Mouse (Mus musculus) liver, embryonic 14.5 days (tissue): ENCODE results near the gene Uqcc3. TPM values are rescaled to one million over a fixed set of nuclear protein-coding genes. Genes with fewer than 3 reads are reported as not detected.

Experiments used
- ATAC-seq: fragments of 200-750 bp; cut with Nextera tagmentation; 2 replicates; pipeline ENCODE4 v1.8.0; 2017; ENCODE audit warnings: moderate number of reproducible peaks, mild to moderate bottlenecking, moderate library complexity; ENCODE audit not compliant: insufficient read depth
- DNase-seq, 3 experiments: peaks; one replicate each; pipeline ENCODE4 v3.0.0-alpha.2; 2012 to 2013; ENCODE audit warnings: low read depth in 3 of 3, low spot score in 3 of 3
- H3K27ac ChIP-seq: fragments of 300-500 bp; sonication (generic); 2 replicates; pipeline ENCODE4 v1.5.1; 2014; ENCODE audit warnings: moderate library complexity, mild to moderate bottlenecking, control low read depth, inconsistent platforms
- H3K27me3 ChIP-seq: fragments of 300-500 bp; sonication (generic); 2 replicates; pipeline ENCODE4 v1.6.1; 2014; ENCODE audit warnings: mild to moderate bottlenecking, low read length, moderate library complexity; ENCODE audit not compliant: control insufficient read depth, insufficient read depth
- H3K36me3 ChIP-seq: fragments of 300-500 bp; sonication (generic); replicated peaks from 2 replicates; pipeline ENCODE4 v1.6.1; 2014; ENCODE audit warnings: low read depth; ENCODE audit not compliant: control insufficient read depth, insufficient read depth
- H3K4me1 ChIP-seq, 2 experiments: fragments of 200-500 bp in 1 of 2; fragments of 300-500 bp in 1 of 2; sonication (generic) in 1 of 2; replicated peaks; 2 replicates each; pipeline ENCODE4 v1.6.1; 2012 to 2014; ENCODE audit warnings: antibody characterized with exemption in 1 of 2, inconsistent platforms in 1 of 2, low read length in 1 of 2; ENCODE audit not compliant: control insufficient read depth in 2 of 2, insufficient read depth in 2 of 2
- H3K4me2 ChIP-seq: fragments of 300-500 bp; sonication (generic); 2 replicates; pipeline ENCODE4 v1.6.1; 2014; ENCODE audit warnings: low read depth, mild to moderate bottlenecking, control low read depth, moderate library complexity
- H3K4me3 ChIP-seq, 2 experiments: fragments of 200-500 bp in 1 of 2; fragments of 300-500 bp in 1 of 2; sonication (generic) in 1 of 2; 2 replicates each; pipeline ENCODE4 v1.5.1; 2012 to 2014; ENCODE audit warnings: low read depth in 2 of 2, low read length in 2 of 2, mild to moderate bottlenecking in 2 of 2, control low read depth in 1 of 2, inconsistent platforms in 1 of 2, moderate library complexity in 1 of 2; ENCODE audit not compliant: insufficient read depth in 1 of 2
- H3K9ac ChIP-seq: fragments of 300-500 bp; sonication (generic); replicated peaks from 2 replicates; pipeline ENCODE4 v1.6.1; 2014; ENCODE audit warnings: mild to moderate bottlenecking, control low read depth, moderate library complexity
- H3K9me3 ChIP-seq: fragments of 300-500 bp; sonication (generic); 2 replicates; pipeline ENCODE4 v1.6.1; 2016; ENCODE audit warnings: low read length, mixed read lengths; ENCODE audit not compliant: control insufficient read depth
- CTCF ChIP-seq: IDR thresholded peaks from 2 replicates; pipeline ENCODE4 v1.5.1; 2016; ENCODE audit warnings: antibody characterized with exemption, low read depth, control low read depth
- EP300 ChIP-seq: IDR thresholded peaks from 2 replicates; pipeline ENCODE4 v1.6.1; 2016; ENCODE audit warnings: antibody characterized with exemption, low read depth
- WGBS: fragments of 180-500 bp; shearing (Covaris S2); extraction: QIAGEN DNeasy Blood & Tissue Kit; methylation state at CpG from one replicate; pipeline ENCODE4 v1.1.7; 2014; ENCODE audit not compliant: insufficient replicate concordance; 5-methylcytosine and 5-hydroxymethylcytosine counted together
- polyA plus RNA-seq, 2 experiments: library from polyadenylated mRNA; depleted of rRNA in 1 of 2; stranded (reverse) in 1 of 2; unstranded in 1 of 2; fragments of >200 nt; fragmentation: Nextera tagmentation in 1 of 2; extraction: Ambion mirVana in 1 of 2; gene quantifications; 2 replicates each; pipeline versions ENCODE4 v1.2.1 to v1.2.3; 2012 to 2014

Gene Uqcc3
- polyA plus RNA-seq, 2 experiments: 22.2 to 28.3 TPM

DNA sequence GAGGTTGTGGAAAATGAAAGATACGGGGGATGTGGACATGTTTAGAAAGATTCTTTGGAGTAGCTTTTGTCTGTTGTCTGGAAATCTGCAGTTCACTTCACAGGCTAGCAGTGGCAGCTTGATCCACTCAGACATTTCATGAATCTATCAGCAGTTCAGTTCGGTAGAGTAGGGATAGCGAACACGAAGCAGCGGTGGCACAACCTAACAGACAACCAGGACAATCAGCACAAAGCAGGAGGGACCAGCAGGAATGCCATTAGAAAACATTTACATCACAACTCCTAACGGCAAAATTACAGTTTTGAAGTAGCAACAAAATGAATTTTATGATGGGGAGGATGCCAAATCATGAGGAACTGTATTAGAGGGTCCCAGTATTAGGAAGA is 39.0 kb upstream of the Uqcc3 start:
- Histone ChIP-seq H3K9ac (peak overlapping the region; percentile 75), H3K9me3 (no peaks in the 10 kb centered on the region), H3K27me3 (no peaks in the 10 kb centered on the region), H3K36me3 (peaks cover 23% of the 10 kb centered on the region), H3K27ac (peak overlapping the region; percentile 92), H3K4me1 (peaks cover 17 to 19% of the 10 kb centered on the region in 2 experiments), H3K4me2 (peak overlapping the region; percentile 98), H3K4me3 (peak overlapping the region; percentile 85 to 94)
- DNase-seq: no peak
- 67% methylated on average over 6 of the region's 6 CpGs for WGBS
- no peak for ATAC-seq
- TF ChIP-seq EP300 (no peak), CTCF (no peak)

DNA sequence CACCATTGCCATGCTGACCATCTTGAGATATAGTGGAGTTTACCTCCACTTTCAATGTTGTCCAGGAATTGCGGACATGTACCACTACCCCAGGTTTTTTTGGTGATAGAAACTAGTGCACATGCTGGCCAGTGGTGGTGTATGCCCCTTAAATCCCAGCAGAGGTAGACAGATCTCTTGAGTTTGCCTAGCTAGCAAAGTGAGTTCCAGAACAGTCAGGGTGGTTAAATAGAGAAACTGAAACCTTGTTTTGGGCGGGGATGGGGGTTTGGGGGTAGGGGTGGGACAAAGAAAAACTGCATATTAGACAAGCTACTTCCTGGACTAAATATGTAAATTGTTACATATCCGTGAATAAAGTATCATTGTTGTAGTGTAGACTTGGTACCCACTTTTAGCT is 38.3 kb upstream of the Uqcc3 start:
- no peak overlapping the region for H3K9ac ChIP-seq
- H3K27ac ChIP-seq: no peak overlapping the region
- H3K4me3 ChIP-seq: no peak overlapping the region
- WGBS: 68% methylated on average over 3 of the region's 3 CpGs
- H3K9me3 ChIP-seq: no peaks in the 10 kb centered on the region
- ATAC-seq: no peak
- TF ChIP-seq EP300 (no peak), CTCF (no peak)
- DNase-seq: no peak
- peaks cover 17 to 19% of the 10 kb centered on the region in 2 experiments for H3K4me1 ChIP-seq
- no peak overlapping the region for H3K4me2 ChIP-seq
- H3K36me3 ChIP-seq: peaks cover 30% of the 10 kb centered on the region
- H3K27me3 ChIP-seq: no peaks in the 10 kb centered on the region

DNA sequence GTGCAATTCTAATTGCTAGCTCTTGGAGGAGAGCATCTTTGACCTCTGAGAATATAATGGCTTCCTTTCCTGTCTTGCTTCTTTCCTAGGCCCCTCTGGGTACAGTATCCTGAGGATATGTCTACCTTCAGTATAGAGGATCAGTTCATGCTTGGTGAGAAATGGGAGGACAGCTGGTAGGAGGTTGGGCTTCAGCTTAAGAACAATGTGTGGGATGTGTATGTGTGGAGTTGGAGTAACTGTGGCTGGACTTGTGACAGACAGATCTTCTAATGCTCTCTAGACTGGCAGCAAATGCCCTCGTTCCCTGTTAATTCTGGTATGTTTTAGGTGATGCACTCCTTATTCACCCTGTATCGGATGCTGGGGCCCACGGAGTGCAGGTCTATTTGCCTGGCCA is 33.5 kb upstream of the Uqcc3 start:
- Histone ChIP-seq H3K27me3 (no peaks in the 10 kb centered on the region), H3K9ac (no peak overlapping the region), H3K4me1 (no peaks in the 10 kb centered on the region), H3K36me3 (peaks cover 74% of the 10 kb centered on the region), H3K9me3 (no peaks in the 10 kb centered on the region), H3K4me3 (no peak overlapping the region), H3K4me2 (no peak overlapping the region), H3K27ac (no peak overlapping the region)
- 86% methylated on average over 3 of the region's 3 CpGs for WGBS
- no peak for ATAC-seq
- TF ChIP-seq CTCF (no peak), EP300 (no peak)
- no peak for DNase-seq

DNA sequence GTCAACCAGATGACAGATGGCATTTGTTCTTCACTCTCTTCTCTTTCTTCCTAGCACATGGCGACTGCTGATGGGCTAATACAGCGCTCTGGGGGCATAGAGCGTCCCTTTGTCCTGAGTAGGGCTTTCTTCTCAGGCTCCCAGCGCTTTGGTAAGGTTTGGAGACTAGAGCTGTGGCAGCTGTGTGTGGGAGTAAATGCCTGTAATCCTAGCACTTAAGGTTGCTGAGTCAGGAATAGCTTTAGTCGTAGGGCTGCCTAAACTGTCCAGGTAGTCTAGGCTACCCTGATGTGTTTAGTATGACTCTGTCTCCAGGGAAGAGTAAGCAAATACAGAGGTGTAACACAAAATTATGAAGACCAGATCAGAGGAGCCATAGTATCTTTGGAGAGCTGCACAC is 31.1 kb upstream of the Uqcc3 start:
- ATAC-seq (no peak), DNase-seq (no peak)
- no peak overlapping the region; the same call in 1 of the 2 replicates for H3K9ac ChIP-seq
- TF ChIP-seq CTCF (no peak), EP300 (no peak)
- H3K4me3 ChIP-seq: no peak overlapping the region
- WGBS: 88% methylated on average over 5 of the region's 5 CpGs
- H3K36me3 ChIP-seq: peaks cover 98% of the 10 kb centered on the region
- H3K4me1 ChIP-seq: no peaks in the 10 kb centered on the region
- H3K27me3 ChIP-seq: no peaks in the 10 kb centered on the region
- no peak overlapping the region for H3K4me2 ChIP-seq
- no peak overlapping the region for H3K27ac ChIP-seq
- no peaks in the 10 kb centered on the region for H3K9me3 ChIP-seq

DNA sequence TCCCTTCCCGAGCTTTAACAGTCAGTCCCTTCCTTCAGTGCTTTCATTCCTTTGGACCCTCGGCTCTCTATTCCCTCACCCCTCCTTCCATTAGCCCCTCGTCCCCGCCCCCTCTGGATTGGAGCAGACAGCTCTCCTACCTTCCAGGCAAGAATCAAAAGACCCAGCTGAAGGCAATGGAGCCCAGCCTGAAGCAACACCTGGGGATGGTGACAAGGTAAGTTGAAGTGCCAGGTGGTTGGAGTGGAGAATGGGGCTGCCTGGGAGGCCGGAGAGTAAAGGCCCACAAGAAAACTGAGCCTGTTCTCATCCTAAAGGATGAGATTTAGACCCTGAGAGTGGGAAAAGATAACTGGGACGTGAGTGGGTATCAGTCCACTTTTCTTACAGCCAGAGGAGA is 27.8 kb upstream of the Uqcc3 start:
- Histone ChIP-seq H3K9ac (no peak overlapping the region), H3K4me2 (no peak overlapping the region), H3K4me1 (no peaks in the 10 kb centered on the region), H3K27me3 (no peaks in the 10 kb centered on the region), H3K9me3 (no peaks in the 10 kb centered on the region), H3K4me3 (no peak overlapping the region), H3K27ac (no peak overlapping the region), H3K36me3 (peaks cover 94% of the 10 kb centered on the region)
- ATAC-seq: no peak
- DNase-seq: no peak
- TF ChIP-seq CTCF (no peak), EP300 (no peak)
- WGBS: 72% methylated on average over 6 of the region's 6 CpGs
